Mouse (Mus musculus): ENCODE measurements around the gene Fam133b.

DNA sequence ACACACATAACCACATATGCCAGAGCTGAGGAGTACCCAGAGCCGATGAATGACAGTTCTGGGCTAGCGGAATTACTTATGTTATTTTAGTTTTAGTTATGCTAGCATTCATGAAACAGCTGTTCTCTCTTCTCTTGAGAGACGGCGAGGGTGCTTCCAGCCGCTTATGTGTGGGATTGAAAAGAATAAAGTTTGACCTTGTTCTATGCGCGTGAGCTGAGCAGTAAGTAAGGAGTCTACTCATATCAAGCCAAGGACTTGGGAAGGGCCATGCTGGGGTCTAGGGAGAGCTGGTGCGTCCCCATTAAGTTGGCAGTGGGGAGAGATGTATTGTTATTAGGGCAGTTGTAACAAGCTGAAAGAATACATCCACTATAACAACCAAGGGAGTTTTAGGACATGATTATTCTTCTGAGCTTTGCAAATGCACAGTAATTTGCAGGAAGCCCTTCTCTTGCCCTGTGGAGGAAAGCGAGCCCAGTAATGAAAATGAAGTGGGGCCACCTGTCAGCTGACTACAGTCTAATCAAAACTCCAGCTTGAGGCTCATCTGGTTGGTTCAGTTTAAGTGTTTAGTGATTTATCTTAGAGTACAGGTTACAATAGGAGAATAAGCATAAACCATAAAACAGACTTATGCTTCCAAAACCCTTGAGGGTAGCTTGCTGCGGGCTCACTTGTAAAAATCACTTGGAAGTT is 32.4 kb upstream of the Fam133b start:
- no peak for TF ChIP-seq POLR2A (IDR thresholded peaks at IDR 0.05; ENCODE audit: borderline replicate concordance, insufficient read depth, low read length)
- no peak for TF ChIP-seq CTCF (IDR thresholded peaks at IDR 0.05; ENCODE audit: borderline replicate concordance, insufficient read depth, low read depth, low read length)
